Mouse (Mus musculus): ENCODE measurements at regions not wholly inside any gene's neighbourhood (a gene's known extent, or its start where the extent isn't known, plus 50 kb on each side); places are given as distances from the start of the nearest gene placed in this dataset.

DNA sequence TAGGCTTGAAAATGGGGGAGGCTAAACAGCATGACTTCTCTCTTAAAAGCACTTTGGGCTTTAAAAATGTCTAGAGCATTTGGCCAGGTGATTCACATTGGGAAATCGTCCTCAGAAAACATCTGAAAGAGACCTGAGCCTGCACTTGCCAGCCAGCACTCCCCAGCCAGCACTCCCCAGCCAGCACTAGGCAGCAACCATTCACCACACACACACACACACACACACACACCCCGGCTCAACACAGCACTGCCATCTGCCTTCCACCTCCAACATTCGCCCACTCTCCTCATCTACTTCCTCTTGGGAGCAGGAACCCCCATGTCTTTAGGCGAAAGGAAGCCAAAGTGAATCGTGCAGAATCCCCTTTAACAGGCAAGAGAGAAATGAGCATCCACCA, 85.4 kb downstream of the Atp23 start:
- DNase-seq (ENCODE audit: low spot score): no peak

DNA sequence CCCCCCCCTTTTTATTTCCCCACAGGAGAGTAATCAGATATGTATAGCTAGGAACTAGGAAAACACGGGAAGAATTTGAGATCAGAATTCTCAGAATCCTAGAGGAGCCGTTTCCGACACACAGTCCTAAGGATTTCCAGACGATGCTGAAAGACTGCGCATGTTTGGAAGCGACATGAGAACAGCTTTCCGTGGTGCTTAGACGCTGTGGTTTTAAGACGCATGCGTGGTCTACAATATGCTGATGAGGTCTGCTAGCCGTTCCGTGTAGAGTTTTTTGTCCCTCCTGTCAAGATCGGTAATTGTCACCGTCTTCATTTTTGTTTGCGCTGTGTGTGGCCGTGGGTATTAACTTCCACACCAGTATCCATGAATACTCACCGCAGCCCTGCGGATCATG, 86.2 kb downstream of the Atp23 start:
- DNase-seq (ENCODE audit: low spot score): no peak

DNA sequence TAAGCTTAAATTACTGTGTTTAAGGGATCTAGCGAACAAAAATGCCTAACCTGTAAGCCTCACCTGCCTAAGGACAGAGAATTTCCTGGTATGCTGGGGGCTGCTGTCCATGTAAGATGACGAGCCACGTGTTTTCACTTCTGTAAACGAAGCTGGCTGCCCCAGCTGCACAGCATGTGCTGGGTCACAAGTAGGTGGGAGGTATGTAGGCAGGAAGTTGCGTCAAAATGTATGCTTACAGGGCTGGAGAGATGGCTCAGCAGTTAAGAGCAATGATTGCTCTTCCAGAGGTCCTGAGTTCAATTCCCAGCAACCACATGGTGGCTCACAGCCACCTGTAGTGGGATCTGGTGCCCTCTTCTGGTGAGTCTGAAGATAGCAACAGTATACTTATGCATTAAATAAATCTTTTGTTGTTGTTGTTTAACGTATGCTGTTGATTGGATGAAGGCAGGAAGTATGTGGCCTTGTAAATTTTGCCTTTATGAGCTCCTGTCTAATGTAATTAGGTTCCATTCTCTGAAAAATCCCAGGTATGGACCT, 88.0 kb downstream of the Atp23 start:
- no peak for DNase-seq (ENCODE audit: low spot score)

DNA sequence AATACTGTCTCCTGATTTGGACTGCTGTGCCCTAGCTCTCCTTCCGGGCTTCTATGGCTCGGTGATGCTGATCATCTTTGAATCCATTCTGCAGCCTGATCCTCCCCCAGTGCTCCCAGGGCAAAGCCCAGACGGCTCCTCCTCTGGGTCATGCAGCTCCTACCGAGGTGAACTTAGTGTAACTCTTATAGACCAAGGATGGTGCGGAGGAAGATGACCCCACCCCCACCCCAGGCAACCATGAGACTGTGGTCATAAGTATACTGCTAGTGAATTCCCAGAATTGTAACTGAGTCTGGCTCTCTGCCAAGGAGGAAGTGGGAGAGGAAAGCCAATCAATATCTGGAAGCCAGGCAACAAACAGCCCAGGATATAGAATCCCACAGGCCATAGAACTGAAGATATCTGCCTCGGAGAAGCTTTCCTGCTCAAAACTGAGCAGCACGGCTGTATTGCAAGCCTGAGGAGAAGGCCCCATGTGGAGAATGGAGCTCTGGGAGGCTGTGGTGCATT, 88.9 kb downstream of the Atp23 start:
- no peak for DNase-seq (ENCODE audit: low spot score)

DNA sequence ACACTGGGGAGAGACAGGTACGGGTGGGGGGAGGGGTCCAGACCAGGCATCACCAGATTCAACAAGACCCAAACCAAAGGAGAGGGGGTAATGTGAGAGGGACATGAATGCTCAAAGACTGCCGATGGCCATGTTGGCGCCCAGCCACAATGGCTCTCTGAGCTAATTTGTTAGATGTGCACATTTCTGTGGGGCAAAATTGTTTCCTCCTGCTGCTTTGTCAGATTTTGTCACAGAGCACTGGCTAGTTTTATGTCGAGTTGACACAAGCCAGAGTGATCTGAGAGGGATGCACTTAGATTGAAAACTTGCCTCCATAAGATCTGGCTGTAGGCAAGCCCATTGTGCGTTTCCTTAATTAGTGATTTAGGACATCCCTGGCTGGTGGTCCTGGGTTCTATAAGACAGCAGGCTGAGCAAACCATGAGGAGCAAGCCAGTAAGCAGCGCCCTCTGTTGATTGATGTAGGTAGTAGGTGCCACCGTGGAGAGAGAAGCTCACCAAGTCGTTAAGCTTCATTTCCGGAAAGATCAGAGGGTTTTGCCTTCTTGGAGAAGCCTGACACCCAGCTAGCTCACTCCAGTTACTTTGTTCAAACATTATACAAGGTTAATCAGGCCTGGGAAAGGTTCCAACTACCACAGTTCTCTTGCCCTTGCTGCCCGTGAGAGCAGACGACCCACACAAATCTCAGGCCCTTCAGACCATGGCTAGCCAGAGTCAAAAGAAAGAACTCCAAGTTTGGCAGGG, 90.6 kb downstream of the Atp23 start:
- DNase-seq (ENCODE audit: low spot score): no peak

DNA sequence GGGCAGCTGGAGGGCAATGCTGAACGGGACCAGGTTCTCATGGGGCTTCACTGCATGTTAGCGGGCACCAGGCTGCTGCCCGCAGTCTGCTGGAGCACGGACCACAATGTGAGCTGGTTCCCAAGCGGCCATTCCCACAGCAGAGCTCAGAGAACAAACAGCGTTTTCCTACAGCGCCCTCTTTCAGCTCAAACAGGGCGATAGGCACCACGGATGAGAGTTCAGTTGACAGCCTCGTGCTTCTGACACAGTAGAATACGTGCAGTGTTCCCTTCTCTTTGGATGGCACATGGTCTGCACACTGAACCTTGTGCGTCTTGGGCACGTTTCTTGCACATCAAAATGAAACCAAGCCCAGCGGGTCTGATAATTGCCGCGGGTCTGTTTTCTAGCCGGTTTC, 91.6 kb downstream of the Atp23 start:
- DNase-seq (ENCODE audit: low spot score): no peak

DNA sequence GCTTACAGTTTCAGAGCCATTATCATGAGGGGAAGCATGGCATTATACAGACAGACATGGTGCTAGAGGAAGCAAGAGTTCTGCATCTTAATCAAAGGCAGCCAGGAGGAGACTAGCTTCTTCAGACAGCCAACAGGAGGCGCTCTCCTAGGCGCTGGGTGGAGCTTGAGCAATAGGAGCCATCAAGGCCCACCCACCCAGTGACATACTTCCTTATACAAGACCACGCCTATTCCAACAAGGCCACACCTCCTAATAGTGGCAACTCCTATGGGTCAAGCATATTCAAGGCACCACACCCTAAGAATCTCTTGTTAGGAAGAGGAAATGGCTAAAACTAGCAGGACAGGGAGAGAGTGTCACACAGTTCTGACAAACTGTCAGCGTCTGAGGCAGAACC, 94.3 kb downstream of the Atp23 start:
- no peak for DNase-seq (ENCODE audit: low spot score)

DNA sequence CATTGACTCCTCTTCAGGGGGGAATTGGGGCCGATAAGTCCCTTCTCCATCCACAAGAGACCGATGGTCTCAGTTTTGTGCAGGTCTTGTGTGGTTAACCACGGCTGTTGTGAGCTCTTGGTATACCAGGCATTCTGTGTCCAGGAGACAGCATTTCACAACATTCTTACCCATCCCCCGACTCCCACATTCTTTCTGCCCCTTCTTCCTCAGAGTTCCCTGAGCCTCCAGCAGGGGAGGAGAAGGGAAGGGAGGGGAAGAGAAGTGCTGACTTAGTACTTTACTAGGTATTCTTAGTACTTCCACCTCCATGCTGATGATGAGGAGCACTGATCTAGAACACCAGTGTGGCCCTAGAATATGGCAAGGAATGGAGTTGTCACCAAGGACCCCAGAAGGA, 98.4 kb downstream of the Atp23 start:
- DNase-seq (ENCODE audit: low spot score): no peak

DNA sequence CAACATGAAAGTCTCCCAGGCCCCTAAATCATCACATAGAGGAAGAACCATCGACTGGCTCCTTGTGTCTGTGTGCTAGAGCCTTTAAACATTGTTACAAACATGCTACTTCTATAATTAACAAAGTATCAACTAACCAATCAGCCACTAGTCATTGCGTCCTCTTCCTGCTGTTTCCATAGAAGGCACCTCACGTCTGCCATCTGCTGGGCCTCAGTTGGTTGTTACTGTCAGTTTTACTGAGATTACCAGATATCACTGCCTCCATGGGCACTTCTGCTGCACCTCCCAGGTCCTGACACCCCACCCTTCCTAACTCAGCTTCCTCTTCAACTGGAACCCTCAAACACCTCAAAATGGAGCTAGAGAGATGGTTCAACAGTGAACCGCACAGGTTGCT, 101.8 kb downstream of the Atp23 start:
- DNase-seq (ENCODE audit: low spot score): no peak

DNA sequence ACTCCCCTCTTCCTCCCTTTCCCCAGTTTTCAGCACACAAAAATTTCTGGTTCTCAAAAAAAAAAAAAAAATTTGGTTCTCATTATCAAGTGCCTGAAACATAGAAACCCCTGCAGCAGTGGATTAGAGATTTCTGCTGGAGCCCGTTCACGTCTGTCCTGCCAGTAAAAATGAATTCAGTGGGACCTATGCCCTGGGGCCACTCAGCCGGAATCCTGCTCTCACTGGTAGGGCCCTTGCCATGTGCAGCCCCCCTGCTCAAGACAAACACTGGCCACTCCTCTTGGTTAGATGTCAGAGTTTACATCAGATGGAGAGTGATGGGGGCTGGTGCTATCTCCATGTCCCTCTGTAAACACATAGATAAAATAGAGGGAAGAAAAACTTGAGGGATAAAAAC, 108.0 kb downstream of the Atp23 start:
- DNase-seq (ENCODE audit: low spot score): no peak

DNA sequence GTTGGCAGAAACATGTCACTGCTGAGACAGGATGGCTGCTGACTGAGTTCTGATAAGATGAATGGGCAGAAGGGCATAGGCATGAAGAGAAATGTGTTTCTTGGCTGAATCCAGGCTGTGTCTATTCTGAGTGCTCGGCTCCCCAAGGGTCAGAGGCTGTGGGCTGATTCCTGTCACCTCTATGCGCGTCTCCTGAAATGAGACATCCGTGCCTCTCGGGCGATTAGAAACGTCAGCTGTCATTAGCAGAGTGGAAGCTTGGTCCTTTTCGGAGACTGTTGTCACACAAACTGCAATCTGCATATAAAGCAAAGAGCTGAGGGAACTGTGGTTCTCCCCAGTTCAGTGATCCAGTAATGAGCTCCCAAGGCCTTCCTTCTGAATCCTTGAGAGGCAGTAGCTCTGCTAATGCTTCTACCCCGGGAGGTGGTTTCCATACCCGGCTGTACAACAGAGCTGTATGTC, 108.8 kb downstream of the Atp23 start:
- no peak for DNase-seq (ENCODE audit: low spot score)

DNA sequence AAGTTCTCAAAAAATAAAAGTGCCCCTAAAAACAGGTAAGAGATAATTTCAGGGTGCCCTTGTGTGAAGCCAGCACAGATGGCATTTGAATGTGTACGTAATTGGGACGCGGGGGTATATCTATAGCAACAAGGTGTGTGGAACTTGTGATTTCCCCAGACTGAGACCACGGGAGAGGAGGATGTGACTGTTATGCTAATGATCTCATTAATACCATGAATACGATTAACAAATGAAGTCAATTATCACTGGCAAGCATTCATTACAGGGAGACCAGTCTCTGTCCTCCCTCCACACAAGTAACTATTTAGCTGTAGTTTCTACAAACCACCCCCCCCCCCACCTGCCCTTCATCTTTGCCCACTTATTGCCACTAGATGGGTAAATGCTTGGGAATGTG, 112.9 kb downstream of the Atp23 start:
- DNase-seq (ENCODE audit: low spot score): no peak

DNA sequence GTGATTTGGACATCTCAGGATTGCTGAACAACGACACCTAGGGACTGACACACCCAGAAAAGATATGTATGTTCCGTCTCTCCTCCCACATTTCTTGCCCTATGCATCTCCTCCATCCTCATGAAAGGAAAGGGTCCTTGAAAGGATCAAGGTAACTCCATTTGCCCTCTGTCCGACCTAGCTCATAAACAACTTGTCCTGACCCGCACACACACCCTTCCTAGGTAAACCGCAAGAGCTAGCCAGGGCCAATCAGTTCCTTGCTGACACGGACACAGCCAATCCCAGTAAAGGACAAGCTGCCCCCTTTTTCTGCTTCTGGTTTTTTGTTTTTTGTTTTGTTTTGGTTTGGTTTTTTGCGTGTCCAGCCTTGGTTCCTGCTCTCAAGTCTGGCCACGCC, 118.0 kb downstream of the Atp23 start:
- DNase-seq (ENCODE audit: low spot score): no peak

DNA sequence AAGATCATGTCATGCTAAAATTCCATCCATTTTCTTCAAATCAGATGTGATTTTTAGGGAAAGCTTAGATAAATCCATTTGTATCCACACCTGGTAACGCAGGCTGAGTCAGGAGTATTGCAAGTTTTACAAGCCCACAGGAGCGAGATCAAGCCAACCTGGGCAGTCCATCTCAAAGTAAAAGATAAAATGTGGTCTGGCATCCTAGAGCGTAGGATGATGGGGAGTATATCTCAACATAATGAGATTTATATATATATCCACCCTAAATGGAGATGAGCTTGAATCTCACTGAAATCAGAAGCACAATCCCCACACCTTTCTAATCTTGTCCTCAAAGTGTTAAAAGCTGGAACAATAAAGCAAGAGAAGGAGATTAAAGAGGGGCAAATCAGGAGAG, 124.6 kb downstream of the Atp23 start:
- DNase-seq (ENCODE audit: low spot score): no peak

DNA sequence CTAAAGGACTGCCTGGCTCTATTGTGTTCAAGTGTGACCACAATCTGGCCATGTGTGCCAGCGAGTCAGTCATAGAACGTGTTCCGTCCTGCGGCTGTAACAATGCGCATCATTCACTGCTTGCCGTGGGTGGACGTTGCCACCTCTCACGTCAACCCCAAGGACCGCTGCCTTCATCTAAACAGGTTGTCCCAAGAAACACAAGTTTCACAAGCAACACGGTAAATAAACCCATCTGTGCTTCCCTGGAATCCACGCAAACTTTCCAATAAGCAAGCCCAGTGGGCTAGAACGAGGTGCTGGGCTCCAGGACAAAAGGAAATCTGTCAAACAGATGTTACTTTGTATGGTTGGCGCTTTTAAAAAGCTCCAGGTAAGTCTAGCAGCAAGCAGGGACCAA, 125.2 kb downstream of the Atp23 start:
- DNase-seq (ENCODE audit: low spot score): no peak

DNA sequence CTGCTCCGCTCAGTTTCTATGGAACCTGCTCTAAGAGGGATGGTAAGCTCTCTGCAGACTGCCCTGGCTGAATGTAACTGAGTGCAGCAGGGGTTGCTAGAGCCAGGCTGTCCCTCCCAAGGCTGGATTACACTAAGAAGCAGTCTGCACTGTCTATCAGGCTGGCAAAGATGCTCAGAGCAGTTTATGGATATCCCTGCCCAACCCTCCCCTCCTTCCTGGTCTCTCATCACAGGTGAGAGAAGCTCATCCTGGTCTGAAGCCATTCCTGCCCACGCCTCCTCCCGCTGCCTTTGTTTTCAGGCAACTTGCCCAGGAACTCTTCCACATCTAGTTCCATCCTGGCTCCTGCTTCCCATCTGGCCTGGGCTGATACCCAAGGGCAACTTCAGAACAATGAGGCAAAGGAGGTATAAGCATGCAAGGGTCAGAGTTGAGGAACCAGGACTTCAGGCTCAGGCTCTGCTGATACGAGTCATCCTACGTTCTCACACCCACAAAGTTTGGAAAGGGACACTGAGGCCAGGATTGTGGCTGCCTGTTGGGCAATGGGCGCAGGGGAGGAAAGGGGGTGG, 130.6 kb downstream of the Atp23 start:
- DNase-seq (ENCODE audit: low spot score): no peak

DNA sequence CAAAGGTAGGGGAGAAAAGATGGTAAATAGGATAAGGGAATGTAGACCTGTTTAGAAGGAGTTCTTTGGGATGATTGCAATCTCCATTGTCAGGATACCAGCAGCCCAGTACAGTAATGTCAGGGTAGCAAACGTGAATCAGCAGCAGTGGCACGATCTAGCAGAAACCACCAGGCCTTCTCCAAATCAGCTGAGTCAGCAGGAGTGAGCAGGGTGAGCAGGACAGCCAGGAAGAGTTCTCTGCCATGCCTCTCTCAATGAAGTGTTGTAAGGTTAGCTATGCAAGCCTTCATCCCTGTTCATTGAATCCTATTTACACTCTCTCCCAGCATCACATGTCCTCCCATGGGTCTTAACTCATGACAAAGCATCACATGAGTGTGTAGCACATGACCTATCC, 135.5 kb downstream of the Atp23 start:
- no peak for DNase-seq (ENCODE audit: low spot score)

DNA sequence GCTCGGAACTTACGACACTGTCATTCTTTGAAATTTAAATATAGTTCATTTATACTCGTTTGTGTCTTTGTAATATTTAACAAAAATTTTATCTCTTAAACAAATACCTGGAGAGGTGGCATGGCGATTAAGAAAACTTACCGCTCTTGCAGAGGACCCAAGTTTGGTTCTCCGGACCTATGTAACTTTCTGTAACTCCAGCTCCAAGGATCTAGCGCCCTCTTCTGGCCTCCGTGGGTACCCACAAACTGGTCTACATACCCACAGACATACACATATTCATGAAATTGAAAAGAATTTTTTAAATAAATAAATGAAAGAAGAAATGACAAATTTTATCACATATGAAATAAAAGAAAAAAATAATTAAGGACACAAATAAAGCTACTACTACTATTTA, 136.4 kb downstream of the Atp23 start:
- no peak for DNase-seq (ENCODE audit: low spot score)

DNA sequence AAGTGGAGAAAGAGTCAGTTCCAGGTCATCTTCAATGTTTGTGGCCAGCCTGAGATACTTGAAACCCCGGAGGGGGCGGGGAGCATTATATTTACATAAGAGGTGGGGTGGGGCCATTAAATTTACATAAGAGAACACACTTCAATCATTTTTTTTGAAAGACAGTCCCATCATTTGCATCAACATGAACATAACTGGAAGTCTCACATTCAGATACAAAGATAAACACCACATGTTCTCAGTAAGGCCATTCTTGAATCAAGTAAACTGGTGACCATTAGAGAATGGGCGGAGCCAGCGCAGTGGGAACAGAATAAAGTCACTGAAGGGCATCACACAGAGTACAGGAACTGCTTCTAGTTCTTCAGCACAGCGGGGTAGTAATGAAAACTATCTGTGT, 137.2 kb downstream of the Atp23 start:
- DNase-seq (ENCODE audit: low spot score): no peak

DNA sequence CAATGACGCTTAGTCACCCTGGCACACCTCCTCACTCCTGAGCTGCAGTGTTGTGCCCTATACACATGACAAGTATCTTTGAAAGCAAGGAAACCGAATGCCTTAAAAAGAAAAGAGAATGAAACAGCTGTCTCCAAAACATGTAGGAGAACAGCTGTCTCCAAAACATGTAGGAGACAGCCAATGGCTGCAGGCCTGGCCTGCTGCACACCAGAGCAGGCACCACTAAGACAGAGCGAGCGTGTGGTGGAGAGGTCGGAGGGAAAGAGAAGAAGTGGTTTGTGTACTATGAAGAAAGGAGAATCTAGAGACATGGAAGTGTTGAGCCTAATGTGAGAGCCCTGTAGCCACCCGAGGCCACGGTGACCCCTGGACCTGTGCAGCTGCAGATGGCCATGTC, 142.5 kb downstream of the Atp23 start:
- DNase-seq (ENCODE audit: low spot score): no peak

DNA sequence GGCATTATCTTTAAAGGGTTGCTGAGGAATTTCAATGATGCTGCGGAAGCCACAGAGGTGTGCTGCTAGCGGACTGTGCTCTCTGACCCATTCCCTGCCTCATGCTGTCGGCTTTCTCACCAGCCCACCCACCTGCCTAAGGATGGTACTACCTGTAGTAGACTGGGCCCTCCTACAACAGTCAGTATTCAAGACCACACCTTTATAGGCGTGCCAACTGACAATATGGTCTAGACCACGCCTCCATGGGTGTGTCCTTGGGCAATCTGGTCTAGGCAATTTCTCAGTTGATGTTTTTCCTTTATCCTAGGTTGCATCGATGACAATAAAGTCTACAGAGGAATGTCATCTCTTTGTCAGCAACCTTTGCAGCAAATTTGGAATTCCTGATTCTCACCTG, 148.0 kb downstream of the Atp23 start:
- DNase-seq (ENCODE audit: low spot score): no peak

DNA sequence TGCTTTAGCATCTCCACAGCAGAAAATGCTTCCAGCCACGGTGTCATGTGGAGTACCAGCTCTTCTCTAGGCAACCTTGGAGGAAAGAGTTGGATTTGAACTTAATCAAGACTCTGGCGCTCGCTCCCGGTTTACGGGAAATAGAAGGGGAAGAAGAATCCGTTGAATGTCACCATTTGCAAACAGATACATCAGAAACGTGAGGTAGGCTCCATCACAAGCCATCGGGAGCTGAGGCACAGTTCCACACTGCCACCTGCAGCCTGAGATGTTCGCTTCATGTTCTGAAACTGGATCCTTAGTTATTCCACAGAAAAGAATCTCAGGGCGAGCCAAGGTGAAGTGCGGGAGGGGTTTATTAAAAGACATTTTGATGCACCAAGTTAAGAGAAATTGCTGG, 148.5 kb downstream of the Atp23 start:
- no peak for DNase-seq (ENCODE audit: low spot score)

DNA sequence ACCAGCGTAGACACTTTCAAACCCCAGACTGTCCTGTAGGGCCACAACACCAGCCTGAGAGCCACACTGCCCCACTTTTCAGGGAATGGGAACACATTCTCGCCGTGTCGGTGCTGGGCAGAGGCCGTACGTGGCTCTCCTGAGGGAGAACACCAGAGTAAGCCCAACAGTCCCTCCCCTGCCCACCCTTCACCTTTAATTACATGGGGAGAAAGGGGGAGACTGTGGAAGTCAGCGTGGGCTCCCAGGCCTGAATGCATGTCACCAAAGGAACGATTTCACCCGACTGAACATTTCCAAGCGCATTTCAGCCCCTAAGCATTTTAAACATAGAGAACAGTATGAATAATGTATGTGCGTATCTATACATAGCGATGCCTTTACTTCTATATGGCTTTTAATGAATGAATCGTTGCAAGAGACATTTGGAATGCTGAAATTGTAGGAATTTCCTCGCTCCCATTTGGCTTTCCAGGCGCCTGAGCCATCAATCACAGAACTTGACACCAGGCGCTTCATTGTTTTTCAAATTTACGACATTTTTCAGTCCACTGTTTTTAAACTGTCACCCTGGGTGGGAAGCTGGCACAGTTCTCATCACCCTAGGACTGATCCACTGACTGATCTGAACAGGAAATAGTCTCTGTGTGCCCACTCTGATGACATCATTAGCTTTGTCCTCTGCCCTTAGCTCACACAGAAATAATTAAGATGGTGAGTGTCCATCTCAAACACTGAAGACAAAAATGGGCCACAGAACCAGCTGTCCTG, 152.3 kb downstream of the Atp23 start:
- DNase-seq (ENCODE audit: low spot score): no peak

Measured in urinary bladder, postnatal 25 days (tissue).